Mouse (Mus musculus) MEL (cell line): ENCODE data around the gene Nnmt. TPM values are rescaled to one million over a fixed set of nuclear protein-coding genes. Genes with fewer than 3 reads are reported as not detected.

Experiments used
- DNase-seq: peaks from one replicate; pipeline ENCODE4 v3.0.0; 2011; ENCODE audit warnings: low read depth, low spot score
- H3K27ac ChIP-seq: 2 replicates; pipeline ENCODE4 v1.5.1; 2012; ENCODE audit warnings: low read depth, mild to moderate bottlenecking, control low read depth, low read length, moderate library complexity; ENCODE audit not compliant: control insufficient read depth
- H3K27me3 ChIP-seq, 2 experiments: fragments of 150-350 bp in 1 of 2; sonication (generic) in 1 of 2; 2 replicates each; pipeline ENCODE4 v1.6.1; 2012; ENCODE audit warnings: low read length in 2 of 2, mild to moderate bottlenecking in 2 of 2, improper control_type of control experiment in 1 of 2, moderate library complexity in 1 of 2; ENCODE audit not compliant: insufficient read depth in 2 of 2, control insufficient read depth in 1 of 2
- H3K36me3 ChIP-seq, 2 experiments: 2 replicates each; pipeline ENCODE4 v1.6.1; 2012 to 2014; ENCODE audit warnings: low read length in 2 of 2, improper control_type of control experiment in 1 of 2, inconsistent platforms in 1 of 2, mild to moderate bottlenecking in 1 of 2; ENCODE audit not compliant: insufficient read depth in 2 of 2, control insufficient read depth in 1 of 2
- H3K4me1 ChIP-seq, 2 experiments: fragments of 150-350 bp in 1 of 2; sonication (generic) in 1 of 2; 2 replicates each; pipeline ENCODE4 v1.6.1; 2012; ENCODE audit warnings: low read length in 2 of 2, improper control_type of control experiment in 1 of 2, mild to moderate bottlenecking in 1 of 2; ENCODE audit not compliant: insufficient read depth in 2 of 2, control insufficient read depth in 1 of 2
- H3K4me3 ChIP-seq, 2 experiments: fragments of 150-350 bp in 1 of 2; sonication (generic) in 1 of 2; 2 replicates each; pipeline ENCODE4 v1.5.1; 2012; ENCODE audit warnings: low read depth in 2 of 2, low read length in 2 of 2, mild to moderate bottlenecking in 2 of 2, moderate library complexity in 2 of 2, control low read depth in 1 of 2, improper control_type of control experiment in 1 of 2; ENCODE audit not compliant: control insufficient read depth in 1 of 2, insufficient read depth in 1 of 2
- H3K79me2 ChIP-seq: 2 replicates; pipeline ENCODE4 v1.6.1; 2012; ENCODE audit warnings: mild to moderate bottlenecking, low read length, moderate library complexity; ENCODE audit not compliant: control insufficient read depth, poor library complexity, insufficient read depth
- H3K9ac ChIP-seq: 2 replicates; pipeline ENCODE4 v1.6.1; 2012; ENCODE audit warnings: low read depth, mild to moderate bottlenecking, control low read depth, low read length, moderate library complexity; ENCODE audit not compliant: control insufficient read depth, poor library complexity, severe bottlenecking
- H3K9me3 ChIP-seq: fragments of 150-350 bp; sonication (generic); replicated peaks from 2 replicates; pipeline ENCODE4 v1.6.1; 2012; ENCODE audit warnings: mild to moderate bottlenecking, low read length, improper control_type of control experiment, moderate library complexity; ENCODE audit not compliant: insufficient read depth
- CHD1 ChIP-seq: IDR thresholded peaks from 2 replicates; pipeline ENCODE4 v1.6.1; 2012; ENCODE audit warnings: low read depth, mild to moderate bottlenecking, inconsistent platforms, low read length, improper control_type of control experiment
- CHD2 ChIP-seq: IDR thresholded peaks from 2 replicates; pipeline ENCODE4 v1.6.1; 2011; ENCODE audit warnings: low read length, improper control_type of control experiment
- E2F4 ChIP-seq: IDR thresholded peaks from 2 replicates; pipeline ENCODE4 v1.6.1; 2011; ENCODE audit warnings: low read depth, low read length, improper control_type of control experiment, borderline replicate concordance
- ELF1 ChIP-seq: IDR thresholded peaks from 2 replicates; pipeline ENCODE4 v1.6.1; 2014; ENCODE audit warnings: low read depth, mild to moderate bottlenecking, inconsistent platforms, low read length, improper control_type of control experiment, moderate library complexity
- GATA1 ChIP-seq: IDR thresholded peaks from 2 replicates; pipeline ENCODE4 v1.6.1; 2011; ENCODE audit warnings: low read depth, low read length, improper control_type of control experiment
- JUND ChIP-seq: IDR thresholded peaks from 2 replicates; pipeline ENCODE4 v1.6.1; 2011; ENCODE audit warnings: low read depth, mild to moderate bottlenecking, improper control_type of control experiment, low read length
- MAZ ChIP-seq: IDR thresholded peaks from 2 replicates; pipeline ENCODE4 v1.6.1; 2012; ENCODE audit warnings: low read depth, mild to moderate bottlenecking, inconsistent platforms, low read length, improper control_type of control experiment
- MYB ChIP-seq: IDR thresholded peaks from 2 replicates; pipeline ENCODE4 v1.6.1; 2011; ENCODE audit warnings: mild to moderate bottlenecking, low read depth, low read length, improper control_type of control experiment
- MYC ChIP-seq: IDR thresholded peaks from 2 replicates; pipeline ENCODE4 v1.6.1; 2011; ENCODE audit warnings: low read depth, mild to moderate bottlenecking, low read length, improper control_type of control experiment, moderate library complexity
- POLR2A ChIP-seq, 2 experiments: IDR thresholded peaks; 2 replicates each; pipeline ENCODE4 v1.6.1; 2011 to 2012; ENCODE audit warnings: low read length in 2 of 2, mild to moderate bottlenecking in 2 of 2, control low read depth in 1 of 2, improper control_type of control experiment in 1 of 2, low read depth in 1 of 2, moderate library complexity in 1 of 2; ENCODE audit not compliant: control insufficient read depth in 1 of 2, insufficient read depth in 1 of 2, poor library complexity in 1 of 2
- POLR2AphosphoS5 ChIP-seq: IDR thresholded peaks from 2 replicates; pipeline ENCODE4 v1.6.1; 2012; ENCODE audit warnings: low read depth, borderline replicate concordance, mild to moderate bottlenecking, inconsistent platforms, low read length, moderate library complexity, mixed read lengths
- RAD21 ChIP-seq: IDR thresholded peaks from 2 replicates; pipeline ENCODE4 v1.6.1; 2011; ENCODE audit warnings: mild to moderate bottlenecking, low read depth, low read length, improper control_type of control experiment
- RCOR1 ChIP-seq: IDR thresholded peaks from 2 replicates; pipeline ENCODE4 v1.6.1; 2012; ENCODE audit warnings: low read depth, mild to moderate bottlenecking, inconsistent platforms, low read length, improper control_type of control experiment
- TBP ChIP-seq: IDR thresholded peaks from 2 replicates; pipeline ENCODE4 v1.8.0; 2011; ENCODE audit warnings: low read depth, low read length, improper control_type of control experiment
- UBTF ChIP-seq: IDR thresholded peaks from 2 replicates; pipeline ENCODE4 v1.6.1; 2012; ENCODE audit warnings: low read depth, mild to moderate bottlenecking, inconsistent platforms, low read length, improper control_type of control experiment, moderate library complexity, borderline replicate concordance; ENCODE audit not compliant: insufficient read depth
- USF1 ChIP-seq: IDR thresholded peaks from 2 replicates; pipeline ENCODE4 v1.6.1; 2014; ENCODE audit warnings: low read depth, mild to moderate bottlenecking, inconsistent platforms, low read length, improper control_type of control experiment, moderate library complexity
- ZC3H11A ChIP-seq: IDR thresholded peaks from 2 replicates; pipeline ENCODE4 v1.6.1; 2012; ENCODE audit warnings: low read depth, mild to moderate bottlenecking, inconsistent platforms, low read length, improper control_type of control experiment
- ZKSCAN1 ChIP-seq: IDR thresholded peaks from 2 replicates; pipeline ENCODE4 v1.6.1; 2012; ENCODE audit warnings: low read depth, mild to moderate bottlenecking, inconsistent platforms, low read length, improper control_type of control experiment, moderate library complexity
- ZMIZ1 ChIP-seq: IDR thresholded peaks from 2 replicates; pipeline ENCODE4 v1.6.1; 2012; ENCODE audit warnings: low read depth, mild to moderate bottlenecking, inconsistent platforms, low read length, improper control_type of control experiment, moderate library complexity
- polyA plus RNA-seq, 2 experiments: library from polyadenylated mRNA; stranded (reverse) in 1 of 2; unstranded in 1 of 2; fragments of >175 nt in 1 of 2; fragments of >200 nt in 1 of 2; gene quantifications; 2 replicates each; pipeline versions ENCODE4 v1.2.1 to v1.2.4; 2012; ENCODE audit warnings: low replicate concordance in 2 of 2, low read depth in 1 of 2; ENCODE audit not compliant: insufficient read length in 2 of 2, insufficient read depth in 1 of 2, missing spikeins in 1 of 2
- total RNA-seq: library from RNA; depleted of rRNA; stranded (reverse); fragments of 300-350 nt; gene quantifications from 2 replicates; pipeline ENCODE4 v1.2.3, GENCODE M21; 2012

The Nnmt gene
- total and polyA plus RNA-seq, 3 experiments: not detected

DNA sequence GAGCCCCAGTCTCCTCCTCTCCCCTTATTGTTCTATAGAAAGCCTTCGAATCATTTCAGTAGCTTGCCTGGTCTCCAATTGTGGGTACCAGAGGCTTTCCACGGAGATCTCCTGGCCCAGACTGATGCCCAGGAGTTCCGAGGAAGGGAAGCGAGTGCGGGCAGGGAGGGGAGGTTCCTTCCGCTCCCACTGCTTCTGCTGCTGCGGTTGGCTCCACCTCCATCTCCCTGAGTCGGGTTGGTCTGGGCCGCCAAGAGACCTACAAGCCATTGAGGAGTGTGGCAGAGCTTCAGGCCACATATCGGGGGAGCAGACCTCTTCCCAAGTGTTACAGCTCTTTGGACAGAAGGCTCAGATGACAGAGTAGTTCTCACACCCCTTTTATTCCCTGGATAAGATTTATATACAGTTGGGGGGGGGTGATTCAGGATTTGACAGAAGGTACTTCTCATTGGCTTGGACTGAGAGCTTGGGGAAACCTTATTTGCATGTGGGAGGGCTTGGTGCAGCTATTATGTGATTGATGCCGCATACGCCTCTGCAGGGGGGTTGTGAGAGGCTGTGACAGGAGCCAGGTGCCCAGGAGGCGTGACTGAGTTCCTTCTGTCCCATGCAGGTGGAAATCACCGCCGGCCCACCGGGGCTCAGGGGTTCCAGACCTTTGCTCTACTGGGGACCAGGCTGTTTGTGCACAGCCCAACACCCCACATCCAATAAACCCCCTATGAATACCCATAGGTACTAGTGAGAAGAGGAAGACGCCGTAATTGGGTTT is 30.8 kb upstream of the Nnmt start:
- Histone ChIP-seq H3K36me3 (no peaks in the 10 kb centered on the region), H3K4me3 (no peak overlapping the region), H3K9me3 (no peaks in the 10 kb centered on the region), H3K79me2 (no peaks in the 10 kb centered on the region), H3K9ac (no peak overlapping the region), H3K4me1 (no peaks in the 10 kb centered on the region), H3K27ac (no peak overlapping the region), H3K27me3 (peaks cover 0 to 7% of the 10 kb centered on the region in 2 experiments)
- no peak for DNase-seq
- TF ChIP-seq USF1 (no peak), POLR2A (IDR thresholded peaks at IDR 0.05; ENCODE audit: control insufficient read depth in 1 of 2, insufficient read depth in 1 of 2, low read depth in 1 of 2, low read length in 2 of 2, poor library complexity in 1 of 2) (no peak), MAZ (no peak)

DNA sequence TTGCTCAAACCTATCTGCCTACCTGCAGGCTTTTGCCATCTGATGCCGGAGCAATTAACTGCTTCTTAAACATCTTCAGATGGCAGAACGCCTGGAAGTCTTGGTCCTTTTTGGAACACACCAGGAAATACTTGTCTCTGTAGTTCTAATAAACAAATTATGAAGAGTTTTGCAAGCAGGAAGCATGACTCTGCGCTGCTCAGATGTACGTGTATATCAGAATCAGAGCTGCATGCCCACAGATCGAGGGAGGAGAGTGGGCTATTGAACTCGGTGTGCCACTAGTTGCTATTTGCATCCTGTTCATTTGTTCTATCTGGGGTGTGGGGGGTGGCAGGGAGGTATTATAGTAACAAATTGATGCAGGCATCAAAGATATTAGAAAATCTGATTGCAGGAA is 28.2 kb upstream of the Nnmt start:
- no peak overlapping the region for H3K4me3 ChIP-seq
- H3K27me3 ChIP-seq: peaks cover 0 to 7% of the 10 kb centered on the region in 2 experiments; a peak in 3 of 4 replicates
- H3K36me3 ChIP-seq: no peaks in the 10 kb centered on the region
- no peak overlapping the region for H3K27ac ChIP-seq
- no peak overlapping the region for H3K9ac ChIP-seq
- no peaks in the 10 kb centered on the region for H3K9me3 ChIP-seq
- TF ChIP-seq RAD21: no peak
- no peak for TF ChIP-seq MYB
- no peak for TF ChIP-seq E2F4
- no peak for TF ChIP-seq RCOR1
- no peak for TF ChIP-seq ZC3H11A
- TF ChIP-seq ELF1: no peak
- no peak for TF ChIP-seq TBP
- TF ChIP-seq CHD1: no peak
- TF ChIP-seq MYC: no peak
- no peak for TF ChIP-seq MAZ
- TF ChIP-seq UBTF: no peak
- TF ChIP-seq ZMIZ1: no peak
- no peak for TF ChIP-seq CHD2
- TF ChIP-seq JUND: no peak
- TF ChIP-seq ZKSCAN1: no peak
- no peak for TF ChIP-seq GATA1
- TF ChIP-seq POLR2AphosphoS5: no peak
- no peaks in the 10 kb centered on the region for H3K4me1 ChIP-seq
- H3K79me2 ChIP-seq: no peaks in the 10 kb centered on the region
- no peak for DNase-seq
